Mouse (Mus musculus): ENCODE data around the gene Itpkc. TPM values are rescaled to one million over a fixed set of nuclear protein-coding genes. Genes with fewer than 3 reads are reported as not detected.

The Itpkc gene
- polyA plus RNA-seq, 1 experiment from 2014 or later: 5.9 TPM

- no peak for TF ChIP-seq CTCF (IDR thresholded peaks at IDR 0.05; ENCODE audit: low read depth)
- Histone ChIP-seq H3K4me3 (ENCODE audit: low read depth, low read length) (peak overlapping the region; percentile 71), H3K9me3 (ENCODE audit: low read depth, low read length) (no peaks in the 10 kb centered on the region), H3K9ac (peak overlapping the region; percentile 85), H3K4me1 (ENCODE audit: insufficient read depth) (peaks cover 18% of the 10 kb centered on the region), H3K4me2 (peak overlapping the region; percentile 82), H3K27me3 (ENCODE audit: insufficient read depth, low read length) (no peaks in the 10 kb centered on the region), H3K27ac (ENCODE audit: low read depth) (no peak overlapping the region), H3K36me3 (ENCODE audit: insufficient read depth) (peaks cover 45% of the 10 kb centered on the region)
- WGBS: 63% methylated on average over 23 of the region's 23 CpGs
- ATAC-seq (ENCODE audit: insufficient read depth) (no peak), DNase-seq (no peak)
Observed at GRCm38 (mm10) chr7:27165007-27165655, 63.3 kb downstream of the Itpkc start.

GRCm38 (mm10) chr7:27164112-27164947 lies 64.1 kb downstream of the Itpkc start:
- Histone ChIP-seq H3K4me1 (ENCODE audit: insufficient read depth) (peaks cover 18% of the 10 kb centered on the region), H3K4me3 (ENCODE audit: low read depth, low read length) (peak overlapping the region; percentile 71), H3K9ac (peak overlapping the region; percentile 85), H3K9me3 (ENCODE audit: low read depth, low read length) (no peaks in the 10 kb centered on the region), H3K36me3 (ENCODE audit: insufficient read depth) (peaks cover 50% of the 10 kb centered on the region), H3K27me3 (ENCODE audit: insufficient read depth, low read length) (no peaks in the 10 kb centered on the region), H3K27ac (ENCODE audit: low read depth) (no peak overlapping the region), H3K4me2 (peak overlapping the region; percentile 82)
- no peak for TF ChIP-seq CTCF (IDR thresholded peaks at IDR 0.05; ENCODE audit: low read depth)
- ATAC-seq (ENCODE audit: insufficient read depth): no peak
- DNase-seq: no peak
- WGBS: 75% methylated on average over 33 of the region's 33 CpGs

- DNase-seq (no peak), ATAC-seq (ENCODE audit: insufficient read depth) (no peak)
- Histone ChIP-seq H3K36me3 (ENCODE audit: insufficient read depth) (peaks cover 59% of the 10 kb centered on the region), H3K4me2 (peak overlapping the region; percentile 82), H3K9me3 (ENCODE audit: low read depth, low read length) (no peaks in the 10 kb centered on the region), H3K27ac (ENCODE audit: low read depth) (no peak overlapping the region; the same call in 1 of the 2 replicates), H3K9ac (peak overlapping the region; percentile 85), H3K4me1 (ENCODE audit: insufficient read depth) (peaks cover 18% of the 10 kb centered on the region), H3K27me3 (ENCODE audit: insufficient read depth, low read length) (no peaks in the 10 kb centered on the region), H3K4me3 (ENCODE audit: low read depth, low read length) (peak overlapping the region; percentile 12; the same call in 1 of the 2 replicates)
- WGBS: 64% methylated on average over 5 of the region's 5 CpGs
- TF ChIP-seq CTCF (IDR thresholded peaks at IDR 0.05; ENCODE audit: low read depth): no peak
Observed at GRCm38 (mm10) chr7:27163450-27163805, 65.0 kb downstream of the Itpkc start.

GRCm38 (mm10) chr7:27162780-27163449 lies 65.5 kb downstream of the Itpkc start:
- H3K27ac ChIP-seq (ENCODE audit: low read depth): no peak overlapping the region; the same call in 1 of the 2 replicates
- no peaks in the 10 kb centered on the region for H3K27me3 ChIP-seq (ENCODE audit: insufficient read depth, low read length)
- no peak for TF ChIP-seq CTCF (IDR thresholded peaks at IDR 0.05; ENCODE audit: low read depth)
- ATAC-seq (ENCODE audit: insufficient read depth) (no peak), DNase-seq (no peak)
- peak overlapping the region; percentile 82 for H3K4me2 ChIP-seq
- H3K4me3 ChIP-seq (ENCODE audit: low read depth, low read length): peak overlapping the region; percentile 12; the same call in 1 of the 2 replicates
- no peaks in the 10 kb centered on the region for H3K9me3 ChIP-seq (ENCODE audit: low read depth, low read length)
- 80% methylated on average over 5 of the region's 5 CpGs for WGBS
- peak overlapping the region; percentile 85 for H3K9ac ChIP-seq
- H3K4me1 ChIP-seq (ENCODE audit: insufficient read depth): peaks cover 18% of the 10 kb centered on the region
- peaks cover 64% of the 10 kb centered on the region for H3K36me3 ChIP-seq (ENCODE audit: insufficient read depth)

- H3K4me1 ChIP-seq (ENCODE audit: insufficient read depth): peaks cover 18% of the 10 kb centered on the region
- peaks cover 73% of the 10 kb centered on the region for H3K36me3 ChIP-seq (ENCODE audit: insufficient read depth)
- ATAC-seq (ENCODE audit: insufficient read depth): no peak
- no peak overlapping the region for H3K4me3 ChIP-seq (ENCODE audit: low read depth, low read length)
- no peak overlapping the region for H3K27ac ChIP-seq (ENCODE audit: low read depth)
- no peak overlapping the region for H3K4me2 ChIP-seq
- no peaks in the 10 kb centered on the region for H3K9me3 ChIP-seq (ENCODE audit: low read depth, low read length)
- no peaks in the 10 kb centered on the region for H3K27me3 ChIP-seq (ENCODE audit: insufficient read depth, low read length)
- 82% methylated on average over 4 of the region's 4 CpGs for WGBS
- no peak overlapping the region for H3K9ac ChIP-seq
- no peak for TF ChIP-seq CTCF (IDR thresholded peaks at IDR 0.05; ENCODE audit: low read depth)
- no peak for DNase-seq
Observed at GRCm38 (mm10) chr7:27161744-27162143, 66.7 kb downstream of the Itpkc start.

- ATAC-seq (ENCODE audit: insufficient read depth): no peak
- peaks cover 18% of the 10 kb centered on the region for H3K4me1 ChIP-seq (ENCODE audit: insufficient read depth)
- H3K36me3 ChIP-seq (ENCODE audit: insufficient read depth): peaks cover 77% of the 10 kb centered on the region
Observed at GRCm38 (mm10) chr7:27160921-27161320, 67.5 kb downstream of the Itpkc start.

GRCm38 (mm10) chr7:27159882-27160281 lies 68.6 kb downstream of the Itpkc start:
- Histone ChIP-seq H3K4me2 (no peak overlapping the region), H3K4me3 (ENCODE audit: low read depth, low read length) (no peak overlapping the region), H3K4me1 (ENCODE audit: insufficient read depth) (peaks cover 12% of the 10 kb centered on the region), H3K9ac (no peak overlapping the region), H3K9me3 (ENCODE audit: low read depth, low read length) (no peaks in the 10 kb centered on the region), H3K27me3 (ENCODE audit: insufficient read depth, low read length) (no peaks in the 10 kb centered on the region), H3K36me3 (ENCODE audit: insufficient read depth) (peaks cover 73% of the 10 kb centered on the region), H3K27ac (ENCODE audit: low read depth) (no peak overlapping the region)
- WGBS: 9% methylated on average over 8 of the region's 8 CpGs
- DNase-seq (peak; percentile 92), ATAC-seq (ENCODE audit: insufficient read depth) (peak; percentile 93)
- TF ChIP-seq CTCF (IDR thresholded peaks at IDR 0.05; ENCODE audit: low read depth): peak; percentile 99

More at GRCm38 (mm10) chr7:27160921-27161320, 67.5 kb downstream of the Itpkc start:
- Histone ChIP-seq H3K9me3 (ENCODE audit: low read depth, low read length) (no peaks in the 10 kb centered on the region), H3K9ac (no peak overlapping the region), H3K4me2 (no peak overlapping the region), H3K27me3 (ENCODE audit: insufficient read depth, low read length) (no peaks in the 10 kb centered on the region), H3K4me3 (ENCODE audit: low read depth, low read length) (no peak overlapping the region), H3K27ac (ENCODE audit: low read depth) (no peak overlapping the region)
- no peak for TF ChIP-seq CTCF (IDR thresholded peaks at IDR 0.05; ENCODE audit: low read depth)
- no peak for DNase-seq
- WGBS: 85% methylated on average over 3 of the region's 3 CpGs

All from lung, embryonic 14.5 days (tissue).